Mouse (Mus musculus): ENCODE measurements around the gene Oxct2a.
"Not testable (repeated sequence)": the region's sequence is repeated elsewhere in the genome, so short reads cannot be mapped to it uniquely, and the experiment has no call there.

- not testable (repeated sequence) for TF ChIP-seq CTCF, EP300 (IDR thresholded peaks at IDR 0.05; ENCODE audit: low read depth)
Measured at GRCm38 (mm10) chr4:123322910-123323309, 524 bp downstream of the Oxct2a start.

All from liver, embryonic 14.5 days (tissue).